Mouse (Mus musculus): ENCODE data around the gene Atp13a3.

Gene Atp13a3

GRCm38 (mm10) chr16:30314236-30314635 lies 91.5 kb downstream of the Atp13a3 start:
- no peak for DNase-seq (ENCODE audit: low spot score)

DNA sequence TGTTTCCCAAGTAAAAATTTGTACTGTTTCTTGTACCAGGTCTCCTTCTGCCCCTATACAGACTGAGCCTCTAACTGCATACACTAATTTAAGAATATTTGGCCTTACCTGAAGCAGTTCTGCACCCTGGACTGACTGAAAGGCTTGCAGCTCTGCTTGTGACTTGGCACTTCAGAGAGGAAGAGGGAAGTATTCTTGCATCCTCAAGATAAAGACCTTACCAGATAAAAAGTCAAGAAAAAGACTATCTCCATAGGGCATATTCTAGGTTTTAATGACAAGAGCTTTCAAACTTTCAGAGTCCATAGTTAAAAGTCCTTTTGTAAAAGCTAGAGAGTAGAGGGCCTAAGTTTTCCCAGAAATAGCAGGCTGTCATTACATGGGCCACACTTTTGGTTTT lies 95.1 kb downstream of the Atp13a3 start, which contains the start of gene Gp5:
Gene Gp5 (minus strand): TSS at position 133 of the 400 bp plus-strand sequence.
- DNase-seq (ENCODE audit: low spot score), result no peak

DNA sequence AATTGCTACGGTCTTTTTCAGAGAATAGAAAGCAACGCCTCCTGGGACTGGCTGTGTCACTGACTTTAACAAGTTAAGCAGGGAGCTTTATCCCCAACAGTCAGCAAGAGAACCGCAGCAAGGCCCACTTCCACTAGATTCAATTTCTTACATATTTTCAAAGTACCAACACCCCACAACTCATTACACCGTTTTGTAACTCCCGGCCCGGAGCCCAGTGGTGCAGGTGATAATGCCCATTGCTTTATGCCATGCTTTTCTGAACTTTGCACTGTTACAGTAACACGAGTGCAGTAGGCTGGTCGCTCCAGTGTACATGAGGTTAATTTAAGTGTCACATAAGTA lies 95.6 kb downstream of the Atp13a3 start:
- no peak for DNase-seq (ENCODE audit: low spot score)

DNA sequence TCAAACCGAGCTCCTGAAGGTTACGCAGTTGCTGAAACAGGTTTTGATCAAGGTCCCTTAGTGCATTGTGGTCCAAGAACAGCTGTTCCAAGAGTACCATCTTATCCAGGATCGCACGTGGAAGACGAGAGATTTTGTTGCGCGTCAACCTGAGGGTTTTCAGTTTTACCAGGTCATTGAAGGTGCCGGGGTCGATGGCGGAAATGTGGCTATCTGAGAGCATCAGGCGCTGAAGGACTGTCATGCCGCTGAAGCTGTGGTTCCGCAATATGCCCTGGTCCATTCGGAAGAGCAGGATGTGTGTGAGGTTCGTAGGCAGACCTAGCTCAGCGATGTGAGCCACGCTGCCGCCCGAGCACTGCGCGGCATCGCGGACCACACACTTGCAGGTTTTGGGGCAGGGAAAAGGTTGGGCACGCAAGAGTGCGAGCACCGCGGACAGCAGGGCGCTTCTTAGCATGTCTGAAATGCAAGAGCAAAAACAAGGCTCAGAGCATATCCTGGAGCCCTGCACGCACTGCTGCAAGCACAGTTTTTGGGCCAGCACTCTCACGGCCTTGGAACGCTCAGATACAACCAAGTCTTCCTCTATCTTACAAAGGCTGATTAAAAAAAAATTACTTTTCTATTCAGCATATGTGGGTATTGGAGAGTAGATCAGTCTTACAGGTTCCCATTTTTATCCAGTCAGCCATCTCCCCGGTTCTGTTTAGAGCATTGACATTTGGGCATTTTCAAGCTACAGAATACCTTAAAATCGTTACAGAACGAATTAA lies 96.2 kb downstream of the Atp13a3 start:
- peak; percentile 14 for DNase-seq (ENCODE audit: low spot score)

- DNase-seq (ENCODE audit: low spot score), result peak; percentile 58
These were observed 97.0 kb downstream of the Atp13a3 start for GRCm38 (mm10) chr16:30308616-30309394.

DNA sequence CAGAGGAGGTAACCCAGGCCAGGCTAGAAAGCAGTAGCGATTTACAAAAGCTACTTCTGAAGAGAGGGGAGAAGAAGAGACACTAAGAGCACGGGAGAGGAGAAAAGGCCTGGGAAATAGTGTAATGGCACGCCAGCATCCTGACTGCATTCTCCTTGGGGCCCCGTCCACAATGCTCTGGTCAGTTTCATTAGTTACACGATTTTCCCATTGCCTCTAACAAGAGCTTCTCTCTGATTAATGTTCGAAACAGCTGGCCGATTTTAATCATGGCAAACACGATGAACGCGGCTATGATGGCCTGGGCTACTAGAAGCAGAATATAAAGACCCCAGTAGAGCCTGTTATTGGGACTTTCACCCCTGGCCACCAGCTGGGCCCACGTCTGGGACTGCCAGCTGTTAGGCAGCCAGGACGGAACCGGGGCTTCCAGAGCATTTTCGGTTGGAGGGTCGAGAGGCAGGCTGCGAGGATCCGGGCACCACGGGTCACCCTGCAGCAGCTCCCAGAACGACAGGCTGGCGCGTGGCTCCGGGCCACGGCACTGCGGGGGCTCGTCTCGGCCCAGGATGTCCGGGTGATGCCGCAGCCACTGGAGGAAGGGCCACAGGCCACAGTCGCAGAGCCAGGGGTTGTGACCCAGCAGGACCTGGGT lies 97.7 kb downstream of the Atp13a3 start:
- DNase-seq (ENCODE audit: low spot score), result no peak

DNA sequence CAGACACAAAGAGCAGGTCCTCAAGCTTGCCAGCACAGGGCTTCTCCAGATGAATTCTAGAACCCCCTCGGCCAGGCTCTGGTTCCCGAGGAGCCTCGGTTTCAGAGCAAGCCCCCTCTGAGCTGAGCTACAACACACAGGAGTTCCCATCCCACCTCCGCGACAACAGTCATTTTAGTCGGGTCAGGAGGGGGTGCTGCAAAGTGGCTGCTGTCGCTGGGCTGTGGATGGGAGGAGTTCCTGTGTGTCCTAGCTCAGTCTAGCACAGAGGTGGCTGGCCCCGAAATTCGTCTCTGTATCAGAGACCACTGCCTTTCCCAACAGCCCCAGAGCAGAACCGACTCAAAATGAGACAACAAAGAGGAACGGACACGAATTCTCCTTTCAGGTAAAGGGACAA lies 98.5 kb downstream of the Atp13a3 start:
- DNase-seq (ENCODE audit: low spot score), result no peak

DNA sequence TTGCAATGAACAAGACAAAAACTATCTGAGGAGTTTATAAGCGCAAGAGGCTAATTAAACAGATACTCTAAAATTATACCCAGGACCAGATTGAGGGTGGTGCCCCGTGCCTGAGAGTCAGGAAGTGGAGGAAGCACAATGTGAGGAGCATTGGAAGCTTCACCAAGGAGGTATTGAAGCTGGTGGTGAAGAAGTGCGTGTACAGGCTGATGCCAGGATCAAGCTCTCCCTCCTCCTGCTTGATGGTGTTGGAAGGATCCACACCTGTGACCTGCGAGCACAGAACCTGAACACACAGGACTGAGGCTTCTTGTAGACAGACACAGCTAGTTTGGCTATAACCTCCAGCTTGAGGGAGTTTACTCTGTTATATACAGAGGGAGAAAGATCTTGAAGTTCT lies 99.7 kb downstream of the Atp13a3 start:
- no peak for DNase-seq (ENCODE audit: low spot score)

GRCm38 (mm10) chr16:30304236-30304635 lies 101.5 kb downstream of the Atp13a3 start:
- DNase-seq (ENCODE audit: low spot score), result no peak

GRCm38 (mm10) chr16:30303411-30303810 lies 102.4 kb downstream of the Atp13a3 start:
- no peak for DNase-seq (ENCODE audit: low spot score)

DNA sequence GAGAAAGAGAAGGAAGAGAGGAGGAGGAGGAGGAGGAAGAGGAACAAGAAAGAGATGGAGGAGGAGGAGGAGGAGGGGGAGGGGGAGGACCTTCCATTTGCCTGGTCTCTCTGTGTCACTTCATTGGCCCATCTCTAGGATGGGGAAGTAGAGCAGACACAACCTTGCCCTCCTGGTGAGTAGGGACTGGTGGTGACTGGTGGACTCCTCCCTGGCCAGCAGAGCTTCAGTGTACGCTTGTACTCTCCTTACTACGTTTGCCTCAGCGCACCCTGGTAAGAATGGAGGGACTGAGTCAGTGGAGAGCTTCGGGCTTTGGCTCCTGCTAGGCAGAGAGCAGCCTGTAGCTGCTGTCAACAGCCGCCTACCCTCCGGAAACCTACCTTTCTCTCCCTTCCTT lies 103.1 kb downstream of the Atp13a3 start:
- DNase-seq (ENCODE audit: low spot score), result no peak

- no peak for DNase-seq (ENCODE audit: low spot score)
These were observed 106.0 kb downstream of the Atp13a3 start for GRCm38 (mm10) chr16:30299711-30300277.

DNA sequence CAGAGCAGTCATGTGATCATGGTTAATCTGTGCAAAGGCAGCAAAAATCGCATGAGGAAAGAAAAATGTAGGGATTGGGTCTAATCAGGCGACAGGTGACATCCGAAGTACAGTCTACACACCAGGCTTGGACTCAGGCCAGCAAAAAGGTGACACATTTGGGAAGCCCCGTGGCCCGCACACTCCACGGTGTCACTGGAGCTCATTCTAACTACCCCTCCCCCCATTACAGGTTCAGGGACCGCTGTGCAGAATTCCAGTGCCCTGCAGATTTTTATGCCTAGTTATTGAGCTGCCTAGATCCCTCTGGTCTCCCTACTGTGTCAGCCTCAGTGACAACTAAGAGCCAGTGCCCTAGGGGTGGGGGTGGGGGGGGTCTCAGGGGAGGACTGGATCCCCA lies 108.3 kb downstream of the Atp13a3 start:
- DNase-seq (ENCODE audit: low spot score), result no peak

- no peak for DNase-seq (ENCODE audit: low spot score)
These were observed 109.0 kb downstream of the Atp13a3 start for GRCm38 (mm10) chr16:30296601-30297275.

- no peak for DNase-seq (ENCODE audit: low spot score)
These were observed 110.7 kb downstream of the Atp13a3 start for GRCm38 (mm10) chr16:30295106-30295505.

GRCm38 (mm10) chr16:30290436-30290835 lies 115.3 kb downstream of the Atp13a3 start:
- DNase-seq (ENCODE audit: low spot score), result no peak

- no peak for DNase-seq (ENCODE audit: low spot score)
These were observed 120.1 kb downstream of the Atp13a3 start for GRCm38 (mm10) chr16:30285701-30286100.

DNA sequence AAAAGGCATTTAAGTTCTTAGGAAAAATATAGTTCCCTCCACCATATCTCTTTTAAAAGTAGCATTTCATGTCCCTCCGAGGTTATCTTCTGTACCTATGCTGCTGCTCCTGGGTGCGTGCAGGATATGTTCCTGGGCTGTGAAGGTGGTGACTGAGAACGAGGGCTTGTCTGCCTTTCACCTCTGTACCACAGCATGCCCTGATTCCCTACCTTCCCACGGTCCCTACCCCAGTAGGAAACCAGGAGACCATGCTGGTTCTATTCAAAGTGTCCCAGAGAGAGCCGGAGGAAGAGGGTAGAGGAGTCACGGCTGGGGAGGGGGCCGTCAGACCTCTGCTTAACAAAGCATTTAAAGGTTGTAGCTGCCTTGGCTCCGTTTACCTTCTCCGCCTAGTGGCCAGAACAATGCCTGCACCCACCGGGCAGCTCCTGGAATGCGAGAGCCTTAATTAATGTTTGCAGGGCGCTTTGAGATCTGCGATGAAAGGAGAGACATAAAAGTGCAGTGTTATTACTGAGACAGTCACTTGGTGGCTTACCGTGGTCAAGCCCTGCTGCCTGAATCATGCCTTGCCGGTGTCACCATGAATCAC lies 121.9 kb downstream of the Atp13a3 start:
- DNase-seq (ENCODE audit: low spot score), result peak; percentile 48

DNA sequence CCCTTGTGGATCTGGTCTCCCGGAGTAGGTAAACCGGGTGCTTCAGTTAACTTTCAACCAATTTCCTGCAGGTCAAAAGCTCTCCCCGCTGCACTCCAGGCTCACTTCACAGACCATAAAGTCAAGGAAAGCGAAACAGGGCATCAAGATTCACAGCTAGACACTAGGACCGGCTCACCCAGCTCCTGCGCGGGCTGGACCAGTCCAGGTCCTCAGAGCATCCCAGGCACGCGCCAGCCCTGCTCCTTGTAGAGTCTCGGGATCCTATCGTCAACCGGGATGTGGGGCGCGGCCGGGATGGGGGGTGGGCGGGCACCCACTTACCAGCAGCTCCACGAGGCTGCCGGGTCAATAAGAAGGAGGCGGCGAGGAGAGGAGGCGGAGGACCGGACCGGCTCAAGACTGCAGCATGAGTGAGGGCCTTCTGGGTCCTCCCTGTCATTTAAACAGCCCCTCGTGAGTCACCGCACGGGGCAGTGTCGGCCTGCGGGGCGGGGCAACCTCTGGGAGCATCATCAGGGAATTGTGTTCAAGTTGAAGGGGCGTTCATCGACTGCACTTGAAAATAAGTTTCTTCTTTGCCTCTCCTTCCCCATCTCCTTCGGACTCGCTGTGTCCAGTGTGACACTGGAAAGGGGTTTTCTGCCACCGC lies 122.8 kb downstream of the Atp13a3 start, which contains the start of gene Lrrc15:
Gene Lrrc15 (minus strand): TSS at position 413 of the 652 bp plus-strand sequence.
- DNase-seq (ENCODE audit: low spot score), result no peak

DNA sequence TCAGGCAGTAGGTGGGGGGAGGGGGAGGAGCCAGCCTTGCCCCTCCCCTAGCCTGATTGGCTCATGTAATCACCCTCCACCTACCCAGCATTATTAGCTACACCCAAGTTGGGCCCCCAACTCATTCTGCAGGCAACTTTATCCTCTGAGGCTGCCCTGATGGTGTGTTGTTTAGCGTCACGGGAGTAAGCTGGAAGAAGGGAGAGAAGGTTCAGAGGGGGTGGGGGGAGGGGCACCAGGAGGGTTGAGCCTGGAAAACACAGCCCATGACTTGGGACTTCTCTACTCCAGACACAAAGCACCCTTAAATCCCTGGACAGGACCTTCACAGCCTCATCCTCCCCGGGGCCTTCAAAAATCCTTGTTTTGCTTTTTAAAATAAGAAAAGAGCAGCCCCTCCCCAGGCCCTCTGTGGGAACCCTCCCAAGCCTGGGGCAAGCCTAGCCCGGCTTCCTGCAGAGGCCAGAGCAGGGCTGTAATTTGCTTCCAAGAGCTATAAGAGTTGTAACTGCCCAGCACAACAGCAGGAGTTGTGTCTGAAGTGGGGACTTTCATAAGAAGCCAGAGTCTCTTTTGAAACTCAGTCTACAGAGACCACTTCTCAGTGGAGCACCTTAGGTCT lies 125.0 kb downstream of the Atp13a3 start:
- DNase-seq (ENCODE audit: low spot score), result no peak
